In genomic region chr12:21418083-21418482, GRCm38 (mm10) we compare ENCODE assay signal across 8 mouse cellular contexts. TPM values are rescaled to one million over a fixed set of nuclear protein-coding genes. Genes with fewer than 3 reads are reported as not detected.
DNase-seq lines count a peak whose midpoint lies in the region; ATAC-seq and TF ChIP-seq lines count a peak whose summit lies in the region.

No protein-coding gene starts in this region.

- ATAC-seq in kidney, embryonic 14.5 days (ENCODE audit: low FRiP score, low TSS enrichment) = no peak
- ATAC-seq in hindbrain, postnatal 0 days = no peak
- ATAC-seq in megakaryocyte progenitor cell, adult 5-6 weeks (replicated peaks; ENCODE audit: poor library complexity) = no peak

- peaks cover 15% of the 10 kb centered on the region; the same call in 1 of the 2 replicates for H3K4me1 ChIP-seq in kidney, embryonic 14.5 days (ENCODE audit: control insufficient read depth, insufficient read depth, low read length)
- peaks cover 5% of the 10 kb centered on the region; the same call in 1 of the 2 replicates for H3K4me1 ChIP-seq in cortical plate, adult 2 months (ENCODE audit: control insufficient read depth, insufficient read depth, low read length)
- H3K4me1 ChIP-seq in hindbrain, postnatal 0 days (ENCODE audit: insufficient read depth, low read length) = peaks cover 16% of the 10 kb centered on the region

- no peaks in the 10 kb centered on the region; the same call in 1 of the 2 replicates for H3K9me3 ChIP-seq in kidney, embryonic 14.5 days (ENCODE audit: control insufficient read depth, low read length)
- no peaks in the 10 kb centered on the region for H3K9me3 ChIP-seq in hindbrain, postnatal 0 days (ENCODE audit: low read length)

- no peak for DNase-seq in kidney, postnatal 10 days
- peak; percentile 34 for DNase-seq in hindbrain, postnatal 0 days (ENCODE audit: low spot score)
- peak; percentile 24 for DNase-seq in neural tube, embryonic 10.5 days (ENCODE audit: extremely low spot score, low spot score)
- DNase-seq in T-cell, adult 2 months (ENCODE audit: low spot score) = no peak
- DNase-seq in ovary, postnatal 14 days (ENCODE audit: low spot score) = no peak

- H3K9ac ChIP-seq in kidney, embryonic 14.5 days (ENCODE audit: low read depth, low read length) = peak overlapping the region; percentile 65
- H3K9ac ChIP-seq in hindbrain, postnatal 0 days (replicated peaks; ENCODE audit: low read length) = peak overlapping the region; percentile 71

- H3K4me2 ChIP-seq in kidney, embryonic 14.5 days (replicated peaks; ENCODE audit: low read depth, low read length) = peak overlapping the region; percentile 56
- peak overlapping the region; percentile 70 for H3K4me2 ChIP-seq in hindbrain, postnatal 0 days (ENCODE audit: low read depth, low read length)

- no peak for TF ChIP-seq CTCF in cortical plate, adult 2 months (IDR thresholded peaks at IDR 0.05; ENCODE audit: extremely low read depth, insufficient read depth, low read length)
- no peak for TF ChIP-seq CTCF in hindbrain, postnatal 0 days (IDR thresholded peaks at IDR 0.05; ENCODE audit: low read depth)

- peak overlapping the region; percentile 92 for H3K4me3 ChIP-seq in kidney, embryonic 14.5 days (ENCODE audit: low read length)
- peak overlapping the region; percentile 61 for H3K4me3 ChIP-seq in cortical plate, adult 2 months (ENCODE audit: insufficient read depth, low read length)
- peak overlapping the region; percentile 99 for H3K4me3 ChIP-seq in hindbrain, postnatal 0 days (ENCODE audit: low read length)

- H3K27ac ChIP-seq in kidney, embryonic 14.5 days (ENCODE audit: low read depth, low read length) = peak overlapping the region; percentile 48; the same call in 1 of the 2 replicates
- H3K27ac ChIP-seq in cortical plate, adult 2 months (ENCODE audit: insufficient read depth, low read length) = peak overlapping the region; percentile 88
- peak overlapping the region; percentile 100 for H3K27ac ChIP-seq in hindbrain, postnatal 0 days

- peaks cover 28% of the 10 kb centered on the region for H3K36me3 ChIP-seq in kidney, embryonic 14.5 days (ENCODE audit: control insufficient read depth, insufficient read depth, low read length)
- H3K36me3 ChIP-seq in hindbrain, postnatal 0 days (ENCODE audit: insufficient read depth, low read length) = no peaks in the 10 kb centered on the region; the same call in 1 of the 2 replicates

- no peak for TF ChIP-seq POLR2A in cortical plate, adult 2 months (IDR thresholded peaks at IDR 0.05; ENCODE audit: extremely low read depth, insufficient read depth, low read length)

- H3K27me3 ChIP-seq in kidney, embryonic 14.5 days (ENCODE audit: control insufficient read depth, insufficient read depth, low read length) = no peaks in the 10 kb centered on the region
- H3K27me3 ChIP-seq in hindbrain, postnatal 0 days (ENCODE audit: insufficient read depth, low read length) = no peaks in the 10 kb centered on the region

- 3% methylated on average over 10 of the region's 10 CpGs for WGBS in kidney, embryonic 14.5 days
- 4% methylated on average over 10 of the region's 10 CpGs for WGBS in hindbrain, postnatal 0 days

RNA-seq across cellular contexts. Expression of gene Ywhaq, which starts 0.6 kb away (rescaled TPM):
- 785 and 857 TPM in 2 replicates for polyA plus RNA-seq in kidney, embryonic 14.5 days (2014; fragmentation: Nextera tagmentation; extraction: Ambion mirVana)
- 330 and 331 TPM in 2 replicates for polyA plus RNA-seq in cortical plate, adult 2 months (2012; rRNA removed)
- 579 and 622 TPM in 2 replicates for total RNA-seq in hindbrain, postnatal 0 days (2014; rRNA removed)
- polyA plus RNA-seq in hindbrain, postnatal 0 days (2015; fragmentation: Nextera tagmentation; extraction: Ambion mirVana) = 1,086 and 1,131 TPM in 2 replicates
- total RNA-seq in megakaryocyte progenitor cell, adult 5-6 weeks (2015) = 333 and 362 TPM in 2 replicates
- total RNA-seq in megakaryocyte progenitor cell, adult 5-6 weeks (2017) = 169 and 171 TPM in 2 replicates

RNA-seq across cellular contexts. Expression of gene Adam17, which starts 44.7 kb away (rescaled TPM):
- polyA plus RNA-seq in kidney, embryonic 14.5 days (2014; fragmentation: Nextera tagmentation; extraction: Ambion mirVana) = 28.6 and 46.8 TPM in 2 replicates
- 15.2 and 16.3 TPM in 2 replicates for polyA plus RNA-seq in cortical plate, adult 2 months (2012; rRNA removed)
- total RNA-seq in hindbrain, postnatal 0 days (2014; rRNA removed) = 16.4 and 18.9 TPM in 2 replicates
- 13.9 and 15.7 TPM in 2 replicates for polyA plus RNA-seq in hindbrain, postnatal 0 days (2015; fragmentation: Nextera tagmentation; extraction: Ambion mirVana)
- 38.1 and 39.0 TPM in 2 replicates for total RNA-seq in megakaryocyte progenitor cell, adult 5-6 weeks (2015)
- 48.1 and 53.6 TPM in 2 replicates for total RNA-seq in megakaryocyte progenitor cell, adult 5-6 weeks (2017)

Comparison
In these comparisons a context has a peak if more than half of its experiments do, and no peak if none do; other contexts are left out.
1. H3K27ac ChIP-seq: peak in every context shown above with its lines; median percentile 100 in hindbrain, postnatal 0 days; 88 in cortical plate, adult 2 months; 48 in kidney, embryonic 14.5 days.
2. DNase-seq: peak in hindbrain, postnatal 0 days (single experiment) and neural tube, embryonic 10.5 days (single experiment); none in kidney, postnatal 10 days (single experiment), T-cell, adult 2 months (single experiment) and ovary, postnatal 14 days (single experiment).
3. Peak in every context shown above with its lines, with median percentiles within 50 percentile points of each other: H3K4me3 ChIP-seq.